Mouse (Mus musculus): Measurements from ENCODE around the gene Tmem230. TPM values are rescaled to one million over a fixed set of nuclear protein-coding genes. Genes with fewer than 3 reads are reported as not detected.

Gene Tmem230
- 85.8 and 206 TPM in 2 replicates for polyA plus RNA-seq (2012; rRNA removed)

GRCm38 (mm10) chr2:132247539-132248313 lies at the start of gene Tmem230:
Gene Tmem230, minus strand, starts transcription at chr2:132247807.

GRCm38 (mm10) chr2:132262879-132263398 lies 15.3 kb upstream of the Tmem230 start, which contains the start of gene Cds2:
Gene Cds2, plus strand, starts transcription at chr2:132263148.

GRCm38 (mm10) chr2:132252542-132253528 lies 5.2 kb upstream of the Tmem230 start, which contains the start of gene Pcna:
Gene Pcna, minus strand, starts transcription at chr2:132253314.

Other genes starting within 250 kb of the Tmem230 start
- gene Rassf2, start 217.5 kb downstream of the Tmem230 start, polyA plus RNA-seq (2012; rRNA removed) = 11.8 and 14.4 TPM in 2 replicates
- 27.5 and 41.3 TPM in 2 replicates for gene Slc23a2, start 102.7 kb downstream of the Tmem230 start, polyA plus RNA-seq (2012; rRNA removed)
- gene Pcna, start 5.5 kb upstream of the Tmem230 start, polyA plus RNA-seq (2012; rRNA removed) = 60.5 and 72.4 TPM in 2 replicates
- 36.5 and 42.5 TPM in 2 replicates for gene Cds2, start 15.3 kb upstream of the Tmem230 start, polyA plus RNA-seq (2012; rRNA removed)
- 0.03 TPM in 1 of 2 replicates, not detected in the other for gene Prokr2, start 137.6 kb upstream of the Tmem230 start, polyA plus RNA-seq (2012; rRNA removed)